Mouse (Mus musculus) cerebellum, adult 8-10 months (tissue): ENCODE measurements around the gene Birc6.
A peak's percentile ranks its signal among the peaks of the same experiment; 100 is the strongest.

Source experiments
- DNase-seq: peaks from one replicate; pipeline ENCODE4 v3.0.0; 2022

The Birc6 gene

DNA sequence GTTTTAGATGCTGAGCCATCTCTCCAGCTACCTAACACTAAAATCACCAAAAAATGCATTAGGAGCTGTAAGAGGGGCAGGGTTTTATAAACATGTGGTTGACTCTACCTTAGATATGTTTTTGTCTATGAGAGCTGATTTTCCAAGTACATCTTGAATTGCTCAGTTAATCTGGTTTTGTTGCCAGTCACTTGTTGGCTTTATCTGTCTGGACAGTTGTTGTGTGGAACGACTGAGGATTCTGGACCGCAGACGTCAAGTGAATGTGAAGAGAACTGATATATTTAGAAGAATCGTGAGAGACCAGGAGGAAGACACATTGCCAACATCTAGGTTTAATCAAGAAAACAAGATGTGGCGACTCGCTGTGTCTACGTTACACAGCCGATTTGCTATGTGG is 183.5 kb downstream of the Birc6 start:
- DNase-seq: no peak

DNA sequence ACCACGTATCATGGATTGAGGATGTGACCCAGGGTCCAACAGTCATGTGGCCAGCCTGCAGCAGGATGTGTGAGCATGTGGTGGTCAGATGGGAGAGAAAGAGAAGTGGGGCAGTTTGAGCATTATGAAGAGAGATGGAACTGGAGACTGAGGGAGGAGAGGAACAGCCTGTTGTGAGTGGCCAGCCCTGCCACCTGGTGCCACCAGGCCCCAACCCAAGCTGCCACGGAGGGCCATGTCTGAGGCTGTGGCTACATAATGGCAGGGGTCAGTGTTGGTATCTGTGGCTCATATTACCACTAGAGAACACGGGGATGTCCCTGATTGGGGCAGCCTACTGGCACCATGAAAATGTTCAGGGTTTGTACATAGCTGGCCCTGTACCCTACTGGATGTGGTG is 187.0 kb downstream of the Birc6 start:
- no peak for DNase-seq

DNA sequence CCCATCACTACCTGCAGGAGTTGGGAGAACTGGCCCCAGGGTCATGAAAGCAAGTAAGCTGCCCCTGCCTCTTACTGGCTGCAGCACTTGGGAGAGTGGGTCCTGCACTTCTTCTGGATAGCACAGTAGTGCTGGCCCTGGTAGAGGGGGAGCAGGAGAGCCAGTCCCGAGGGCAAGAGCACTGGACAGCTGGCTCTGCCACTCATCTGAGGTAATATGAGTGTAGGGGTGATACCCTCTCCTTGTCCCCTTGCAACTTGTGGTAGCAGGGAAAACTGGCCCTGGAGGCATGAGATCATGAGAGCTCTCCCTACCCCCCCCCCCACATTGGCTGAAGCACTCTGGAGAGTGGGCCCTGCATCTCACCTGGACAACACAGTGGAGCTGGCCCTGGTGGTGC is 187.6 kb downstream of the Birc6 start:
- no peak for DNase-seq

DNA sequence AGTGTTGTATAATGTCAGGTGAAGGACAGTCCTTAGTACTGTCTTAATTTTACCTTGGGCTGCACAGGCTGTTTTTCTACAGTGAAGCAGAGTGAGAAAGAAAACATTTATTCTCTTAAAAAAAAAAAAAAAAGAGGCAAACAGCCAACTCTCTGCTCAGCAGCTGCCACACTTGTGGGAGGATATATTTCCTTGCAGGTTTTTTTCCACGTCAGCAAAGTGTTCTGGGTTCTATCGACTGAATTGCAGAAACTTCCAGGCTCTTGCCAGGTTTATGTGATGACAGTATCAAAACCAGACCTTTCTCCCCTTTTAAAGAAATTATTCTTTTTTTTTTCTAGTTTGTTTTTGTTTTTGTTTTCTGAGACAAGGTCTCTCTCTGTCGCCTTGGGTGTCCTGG is 188.5 kb downstream of the Birc6 start:
- DNase-seq: no peak

DNA sequence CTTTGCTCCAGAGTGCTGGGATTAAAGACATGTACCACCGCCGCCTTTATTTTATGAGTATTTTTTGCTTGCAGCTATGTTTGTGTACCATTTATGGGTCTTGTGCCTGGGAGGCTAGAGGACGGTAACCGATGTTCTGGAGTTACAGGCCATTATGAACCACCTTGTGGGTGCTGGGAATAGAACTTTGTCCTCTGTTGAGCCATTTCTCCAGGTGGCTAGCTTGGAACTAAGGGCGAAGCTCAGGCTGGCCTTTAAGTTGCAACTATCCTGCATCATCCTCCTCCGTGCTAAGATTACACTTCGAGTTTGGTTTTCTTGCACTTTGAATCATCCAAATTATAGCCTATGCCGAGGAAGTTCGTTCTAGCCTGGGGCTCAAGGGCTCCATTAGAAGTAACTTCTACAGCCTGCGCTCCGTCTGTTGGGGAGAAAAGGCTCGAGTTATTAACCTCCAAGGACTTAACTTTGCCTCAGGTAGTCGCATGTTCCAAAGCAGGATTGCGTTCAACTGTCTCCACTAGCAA is 189.1 kb downstream of the Birc6 start:
- no peak for DNase-seq

DNA sequence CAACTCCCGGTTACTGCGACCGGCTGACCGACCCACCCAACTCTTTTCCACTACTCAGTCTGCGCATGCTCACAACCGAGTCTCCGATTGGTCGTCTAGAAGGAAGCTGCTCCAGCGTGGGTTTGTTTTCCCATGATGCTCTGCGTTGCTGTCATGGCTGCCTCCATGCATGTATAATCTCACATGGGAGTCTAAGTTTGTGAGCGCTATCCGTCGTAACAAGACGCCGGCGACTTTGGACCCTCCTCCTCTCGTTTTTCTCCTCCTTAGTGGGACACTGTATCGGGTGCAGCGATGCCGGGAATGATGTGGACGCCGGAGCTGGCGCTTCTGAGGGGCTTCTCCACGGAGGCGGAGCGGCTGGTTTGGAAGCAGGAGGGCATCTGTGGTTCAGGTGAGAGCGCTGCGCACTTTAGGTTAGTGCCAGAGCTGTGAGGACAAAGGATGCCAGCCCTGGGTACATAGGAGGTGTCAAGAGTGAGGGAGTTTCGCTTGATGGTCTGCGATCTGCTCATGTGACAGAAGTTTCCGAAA is 189.6 kb downstream of the Birc6 start, which contains the start of gene Ttc27:
Gene Ttc27 (plus strand): TSS at position 115 of the 534 bp plus-strand sequence.
- peak; percentile 94 for DNase-seq

DNA sequence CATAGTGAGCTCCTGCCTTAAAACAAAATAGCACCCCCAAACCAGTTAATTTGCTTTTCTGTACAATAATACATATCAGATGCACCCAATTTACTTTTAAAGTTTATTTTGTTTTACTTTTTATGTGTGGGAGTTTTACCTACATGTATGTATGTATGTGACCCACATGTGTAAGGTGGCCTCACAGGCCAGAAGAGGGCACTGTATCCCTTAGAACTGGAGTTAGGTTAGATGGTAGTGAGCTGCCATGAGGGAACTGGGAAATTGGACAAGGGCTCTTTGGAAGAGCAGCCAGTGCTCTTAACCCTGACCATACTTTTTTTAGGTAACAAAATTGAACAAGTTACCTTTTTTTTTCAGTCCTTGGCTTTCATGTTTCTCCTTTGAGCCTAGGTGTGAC is 204.8 kb downstream of the Birc6 start:
- no peak for DNase-seq

DNA sequence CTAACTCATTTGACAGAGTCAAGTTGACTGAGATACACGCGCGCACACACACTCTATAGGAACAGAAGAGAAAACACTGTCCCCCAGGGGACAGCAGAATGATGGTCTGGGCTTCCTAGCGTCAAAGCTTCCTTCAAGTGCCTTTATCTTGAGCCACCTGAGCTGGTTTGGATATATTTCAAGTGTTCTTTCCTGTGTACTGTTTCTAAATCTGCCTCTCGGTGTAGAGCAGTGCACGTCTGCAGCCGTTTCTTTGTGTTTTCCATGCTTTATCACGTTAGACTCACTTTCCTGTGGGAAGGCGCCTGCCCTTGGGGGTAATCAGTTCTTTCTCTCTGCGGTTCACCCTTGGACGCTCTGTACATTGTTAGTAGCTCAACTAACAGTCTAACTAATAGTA is 207.3 kb downstream of the Birc6 start:
- DNase-seq: no peak

DNA sequence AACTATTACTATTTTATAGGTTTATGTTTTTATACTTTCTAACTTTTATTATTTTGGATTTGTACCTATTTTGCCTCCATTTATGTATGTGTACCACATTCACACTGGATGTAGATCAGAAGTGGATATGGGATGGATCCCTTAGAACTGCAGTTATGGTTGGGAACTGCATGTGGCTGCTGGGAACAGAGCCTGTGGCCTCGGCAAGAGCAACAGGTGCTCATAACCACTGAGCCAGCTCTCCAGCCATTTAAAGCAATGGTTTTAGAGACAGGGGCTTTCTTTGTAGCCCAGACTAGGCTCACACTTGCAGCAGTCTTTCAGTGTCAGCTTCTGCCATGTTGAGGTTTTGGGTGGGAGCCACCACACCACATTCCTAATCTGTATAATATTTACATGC is 221.6 kb downstream of the Birc6 start:
- DNase-seq: no peak

DNA sequence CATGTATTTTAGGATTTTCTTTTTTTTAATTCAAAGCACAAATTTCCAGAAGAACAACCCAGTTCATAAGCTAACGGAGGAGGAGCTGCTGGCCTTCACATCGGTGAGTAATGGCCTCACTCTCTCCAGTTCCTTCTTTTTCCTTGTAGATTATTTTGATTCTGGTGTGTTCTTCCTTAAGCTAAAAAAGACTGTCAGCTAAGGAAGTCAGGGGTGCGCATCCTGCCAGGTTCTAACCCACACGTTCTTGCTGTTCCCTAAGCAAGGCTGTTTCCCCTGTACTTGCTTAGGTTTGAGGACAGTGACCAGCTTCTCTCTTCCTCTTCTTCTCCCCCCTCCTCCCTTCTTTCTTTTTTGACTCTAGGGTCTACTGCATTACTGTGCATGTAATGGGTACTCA is 222.9 kb downstream of the Birc6 start:
- DNase-seq: no peak
